Mouse (Mus musculus) heart, embryonic 14.5 days (tissue): ENCODE measurements around the gene Prss16. TPM values are rescaled to one million over a fixed set of nuclear protein-coding genes. Genes with fewer than 3 reads are reported as not detected.

Experiments used
- ATAC-seq: fragments of 200-750 bp; cut with Nextera tagmentation; 2 replicates; pipeline ENCODE4 v1.8.0; 2017; ENCODE audit warnings: low read depth, moderate TSS enrichment; ENCODE audit not compliant: insufficient number of reproducible peaks, insufficient read depth, low FRiP score
- H3K27ac ChIP-seq, 2 experiments: fragments of 200-500 bp in 1 of 2; fragments of 300-500 bp in 1 of 2; sonication (generic) in 1 of 2; replicated peaks in 1 of 2; 2 replicates each; pipeline ENCODE4 v1.5.1; 2012 to 2014; ENCODE audit warnings: low read depth in 2 of 2, low read length in 2 of 2, control low read depth in 1 of 2, mild to moderate bottlenecking in 1 of 2, mixed read lengths in 1 of 2; ENCODE audit not compliant: control insufficient read depth in 1 of 2, insufficient read depth in 1 of 2
- H3K27me3 ChIP-seq: fragments of 300-500 bp; sonication (generic); 2 replicates; pipeline ENCODE4 v1.6.1; 2014; ENCODE audit warnings: mild to moderate bottlenecking, low read length, control low read depth; ENCODE audit not compliant: control insufficient read depth, insufficient read depth
- H3K36me3 ChIP-seq: fragments of 300-500 bp; sonication (generic); 2 replicates; pipeline ENCODE4 v1.6.1; 2014; ENCODE audit warnings: mild to moderate bottlenecking, control low read depth, low read length, mixed read lengths; ENCODE audit not compliant: control insufficient read depth, insufficient read depth
- H3K4me1 ChIP-seq, 2 experiments: fragments of 200-500 bp in 1 of 2; fragments of 300-500 bp in 1 of 2; sonication (generic) in 1 of 2; 2 replicates each; pipeline ENCODE4 v1.6.1; 2012 to 2014; ENCODE audit warnings: low read length in 2 of 2, control low read depth in 1 of 2, mixed read lengths in 1 of 2; ENCODE audit not compliant: control insufficient read depth in 2 of 2, insufficient read depth in 2 of 2
- H3K4me2 ChIP-seq: fragments of 300-500 bp; sonication (generic); 2 replicates; pipeline ENCODE4 v1.6.1; 2014; ENCODE audit warnings: mild to moderate bottlenecking, low read length
- H3K4me3 ChIP-seq, 2 experiments: fragments of 200-500 bp in 1 of 2; fragments of 300-500 bp in 1 of 2; sonication (generic) in 1 of 2; 2 replicates each; pipeline ENCODE4 v1.5.1; 2012 to 2014; ENCODE audit warnings: low read length in 2 of 2, mild to moderate bottlenecking in 2 of 2, control low read depth in 1 of 2, low read depth in 1 of 2, moderate library complexity in 1 of 2; ENCODE audit not compliant: control insufficient read depth in 1 of 2, insufficient read depth in 1 of 2
- H3K9ac ChIP-seq: fragments of 300-500 bp; sonication (generic); 2 replicates; pipeline ENCODE4 v1.6.1; 2014; ENCODE audit warnings: mild to moderate bottlenecking, low read length
- H3K9me3 ChIP-seq: fragments of 300-500 bp; sonication (generic); 2 replicates; pipeline ENCODE4 v1.6.1; 2016; ENCODE audit warnings: low read length, control low read depth; ENCODE audit not compliant: control insufficient read depth
- WGBS: fragments of 180-500 bp; shearing (Covaris S2); extraction: QIAGEN DNeasy Blood & Tissue Kit; methylation state at CpG from one replicate; pipeline ENCODE4 v1.1.7; 2014; 5-methylcytosine and 5-hydroxymethylcytosine counted together
- polyA plus RNA-seq: library from polyadenylated mRNA; unstranded; fragments of >200 nt; fragmentation: Nextera tagmentation; extraction: Ambion mirVana; gene quantifications from 2 replicates; pipeline ENCODE4 v1.2.1, GENCODE M21; 2014

Prss16 gene
- polyA plus RNA-seq, 1 experiment from 2014 or later: 0.88 TPM

DNA sequence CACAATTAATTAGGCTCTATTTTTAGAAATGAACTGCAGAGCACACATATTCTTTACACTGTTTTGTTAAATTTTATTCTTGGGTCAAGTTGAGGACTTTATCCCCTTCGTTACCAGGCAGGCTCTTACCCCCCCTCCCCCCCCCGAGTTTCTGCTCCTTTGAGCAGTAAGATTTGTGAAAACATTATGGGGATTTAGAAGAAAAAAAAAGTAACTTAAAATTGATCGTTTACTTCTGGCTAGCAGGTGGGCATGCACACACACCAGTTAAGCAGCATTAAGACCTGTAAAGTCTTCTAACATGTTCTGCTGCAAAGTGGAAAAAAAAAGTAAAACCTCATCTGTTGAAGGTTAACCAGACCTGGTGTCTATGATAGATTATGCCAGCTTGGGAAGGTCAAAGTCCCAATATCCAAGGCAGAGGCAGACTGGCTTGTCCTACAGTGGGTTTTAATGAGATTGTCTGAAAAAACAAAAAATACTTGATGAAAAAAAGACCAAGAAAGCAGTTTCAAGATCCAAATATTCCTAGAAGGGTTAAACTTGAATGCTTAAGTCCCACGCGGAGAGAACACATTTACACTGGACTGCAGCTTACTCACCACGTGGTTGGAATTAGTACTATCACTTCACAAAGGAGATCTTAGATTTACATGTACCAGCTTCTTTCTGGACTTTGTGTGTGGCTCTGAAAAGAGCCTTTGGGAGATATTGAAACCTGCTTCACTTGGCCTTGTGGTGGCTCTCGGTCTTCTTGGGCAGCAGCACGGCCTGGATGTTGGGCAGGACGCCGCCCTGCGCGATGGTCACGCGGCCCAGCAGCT lies 25.1 kb upstream of the Prss16 start:
- Histone ChIP-seq H3K27me3 (no peaks in the 10 kb centered on the region), H3K9me3 (no peaks in the 10 kb centered on the region), H3K4me1 (peaks cover 2 to 15% of the 10 kb centered on the region in 2 experiments; a peak in 3 of 4 replicates), H3K36me3 (no peaks in the 10 kb centered on the region), H3K4me2 (peak overlapping the region; percentile 73), H3K4me3 (peak overlapping the region; percentile 41 to 44), H3K27ac (peak overlapping the region; percentile 73 to 84), H3K9ac (peak overlapping the region; percentile 74)
- 1% methylated on average over 12 of the region's 14 CpGs for WGBS
- no peak for ATAC-seq

GRCm38 (mm10) chr13:22033741-22034442 lies 24.4 kb upstream of the Prss16 start:
- Histone ChIP-seq H3K27ac (no peak overlapping the region), H3K9ac (peak overlapping the region; percentile 74; the same call in 1 of the 2 replicates)
- WGBS: 50% methylated on average over 5 of the region's 5 CpGs

DNA sequence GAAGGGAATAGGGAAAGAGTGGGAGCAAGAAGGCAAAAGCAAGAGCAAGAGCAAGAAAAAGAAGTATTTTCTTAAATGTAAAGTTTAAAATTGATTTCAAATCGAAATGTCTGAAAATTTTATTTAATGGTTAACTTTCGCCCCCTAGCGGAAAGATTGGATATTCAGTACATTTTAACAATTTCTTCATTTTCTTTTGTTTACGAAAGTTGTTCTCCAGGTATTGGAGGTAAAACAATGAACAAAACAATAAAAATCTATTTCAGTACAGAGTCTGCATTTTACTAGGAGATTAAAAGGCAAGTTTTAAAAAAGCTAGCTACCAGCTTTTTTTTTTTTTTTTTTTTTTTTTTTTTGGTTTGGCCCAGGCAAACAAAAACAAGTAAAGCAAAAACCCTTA lies 21.0 kb upstream of the Prss16 start:
- Histone ChIP-seq H3K4me1 (peaks cover 0 to 15% of the 10 kb centered on the region in 2 experiments; a peak in 3 of 4 replicates), H3K36me3 (no peaks in the 10 kb centered on the region), H3K9me3 (no peaks in the 10 kb centered on the region), H3K27me3 (no peaks in the 10 kb centered on the region), H3K27ac (no peak overlapping the region), H3K4me2 (no peak overlapping the region), H3K4me3 (no peak overlapping the region), H3K9ac (no peak overlapping the region)
- 16% methylated on average over 4 of the region's 4 CpGs for WGBS
- ATAC-seq: no peak

More at GRCm38 (mm10) chr13:22033741-22034442, 24.4 kb upstream of the Prss16 start:
- H3K4me3 ChIP-seq: peak overlapping the region in 1 of 2 experiments; percentile 41; a peak in 1 of 4 replicates
- no peaks in the 10 kb centered on the region for H3K36me3 ChIP-seq
- no peak for ATAC-seq
- no peaks in the 10 kb centered on the region for H3K27me3 ChIP-seq
- H3K4me1 ChIP-seq: peaks cover 2 to 20% of the 10 kb centered on the region in 2 experiments; a peak in 3 of 4 replicates
- peak overlapping the region; percentile 73 for H3K4me2 ChIP-seq
- no peaks in the 10 kb centered on the region for H3K9me3 ChIP-seq

GRCm38 (mm10) chr13:22029928-22030327 lies 20.4 kb upstream of the Prss16 start:
- H3K36me3 ChIP-seq: no peaks in the 10 kb centered on the region
- WGBS: 34% methylated on average over 8 of the region's 8 CpGs
- H3K27me3 ChIP-seq: no peaks in the 10 kb centered on the region
- H3K27ac ChIP-seq: no peak overlapping the region
- ATAC-seq: no peak
- no peak overlapping the region for H3K4me2 ChIP-seq
- H3K9ac ChIP-seq: no peak overlapping the region
- peaks cover 0 to 15% of the 10 kb centered on the region in 2 experiments; a peak in 3 of 4 replicates for H3K4me1 ChIP-seq
- no peak overlapping the region for H3K4me3 ChIP-seq
- H3K9me3 ChIP-seq: no peaks in the 10 kb centered on the region

- Histone ChIP-seq H3K4me2 (peak overlapping the region; percentile 64), H3K27me3 (no peaks in the 10 kb centered on the region), H3K4me3 (peak overlapping the region; percentile 48 to 78), H3K27ac (peak overlapping the region; percentile 76 to 88), H3K9me3 (no peaks in the 10 kb centered on the region), H3K4me1 (peaks cover 0 to 8% of the 10 kb centered on the region in 2 experiments; a peak in 2 of 4 replicates), H3K9ac (peak overlapping the region; percentile 72), H3K36me3 (no peaks in the 10 kb centered on the region)
- WGBS: 1% methylated on average over 40 of the region's 40 CpGs
- peak; percentile 75 for ATAC-seq
Measured at GRCm38 (mm10) chr13:22028673-22029460, 19.3 kb upstream of the Prss16 start.

- Histone ChIP-seq H3K9me3 (no peaks in the 10 kb centered on the region), H3K36me3 (no peaks in the 10 kb centered on the region), H3K27ac (peak overlapping the region; percentile 5 to 15; a peak in 2 of 4 replicates), H3K27me3 (no peaks in the 10 kb centered on the region), H3K4me3 (peak overlapping the region; percentile 53), H3K4me1 (peaks cover 0 to 8% of the 10 kb centered on the region in 2 experiments; a peak in 2 of 4 replicates), H3K9ac (peak overlapping the region; percentile 67), H3K4me2 (peak overlapping the region; percentile 64)
- ATAC-seq: no peak
- WGBS: 2% methylated on average over 35 of the region's 35 CpGs
Measured at GRCm38 (mm10) chr13:22026058-22027031, 16.8 kb upstream of the Prss16 start.
